Mouse (Mus musculus) bone marrow macrophage, adult 2 months (primary cell): ENCODE results near the gene Hspa1b.

Experiments used
- CTCF ChIP-seq: IDR thresholded peaks from 2 replicates; pipeline ENCODE4 v1.5.1; 2012; ENCODE audit warnings: low read depth, mild to moderate bottlenecking, low read length, moderate library complexity
- POLR2A ChIP-seq: IDR thresholded peaks from 2 replicates; pipeline ENCODE4 v1.6.1; 2012; ENCODE audit warnings: mild to moderate bottlenecking, low read depth, low read length, borderline replicate concordance

DNA sequence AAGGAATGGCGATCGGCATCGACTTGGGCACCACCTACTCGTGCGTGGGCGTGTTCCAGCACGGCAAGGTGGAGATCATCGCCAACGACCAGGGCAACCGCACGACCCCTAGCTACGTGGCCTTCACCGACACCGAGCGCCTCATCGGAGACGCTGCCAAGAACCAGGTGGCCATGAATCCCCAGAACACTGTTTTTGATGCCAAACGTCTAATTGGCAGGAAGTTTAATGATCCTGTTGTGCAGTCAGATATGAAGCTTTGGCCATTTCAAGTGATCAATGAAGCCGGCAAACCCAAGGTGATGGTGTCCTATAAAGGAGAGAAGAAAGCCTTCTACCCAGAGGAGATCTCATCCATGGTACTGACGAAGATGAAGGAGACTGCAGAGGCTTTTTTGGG lies 18.0 kb upstream of the Hspa1b start:
- TF ChIP-seq CTCF: no peak
- no peak for TF ChIP-seq POLR2A
